Mouse (Mus musculus) monocyte, adult 2 months (primary cell): ENCODE results near the gene Rgs2.

Experiments used
- DNase-seq, 2 experiments: peaks; one replicate each; pipeline ENCODE4 v3.0.0; 2022; ENCODE audit warnings: low spot score in 2 of 2, low read depth in 1 of 2

Gene Rgs2

DNA sequence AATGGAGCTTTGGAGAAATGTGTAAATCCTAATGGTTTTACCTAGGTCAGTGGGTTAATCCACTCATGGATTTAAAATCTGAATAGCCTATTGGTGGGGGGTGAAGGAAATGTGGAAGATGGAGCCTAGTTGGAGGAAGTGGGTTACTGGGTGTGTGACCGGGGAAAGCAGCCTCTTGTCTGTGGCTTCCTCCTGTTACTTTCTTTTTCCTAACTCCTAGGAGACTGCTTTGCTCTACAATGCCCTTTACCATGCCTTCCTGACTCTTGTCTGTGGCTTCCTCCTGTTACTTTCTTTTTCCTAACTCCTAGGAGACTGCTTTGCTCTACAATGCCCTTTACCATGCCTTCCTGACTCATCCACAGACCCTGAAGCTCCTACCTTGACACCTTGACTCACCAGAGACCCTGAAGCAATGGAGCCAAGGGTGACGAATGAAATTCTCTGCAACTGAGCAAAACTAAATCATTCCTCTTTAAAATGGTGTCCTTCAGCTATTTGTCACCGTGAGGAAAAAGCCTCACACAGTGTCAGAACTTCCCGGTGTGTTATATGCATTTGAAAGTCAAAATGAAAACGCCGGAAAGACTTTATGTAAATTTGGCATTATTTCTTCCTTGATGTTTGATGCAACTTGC lies 18.9 kb downstream of the Rgs2 start:
- DNase-seq = no peak

DNA sequence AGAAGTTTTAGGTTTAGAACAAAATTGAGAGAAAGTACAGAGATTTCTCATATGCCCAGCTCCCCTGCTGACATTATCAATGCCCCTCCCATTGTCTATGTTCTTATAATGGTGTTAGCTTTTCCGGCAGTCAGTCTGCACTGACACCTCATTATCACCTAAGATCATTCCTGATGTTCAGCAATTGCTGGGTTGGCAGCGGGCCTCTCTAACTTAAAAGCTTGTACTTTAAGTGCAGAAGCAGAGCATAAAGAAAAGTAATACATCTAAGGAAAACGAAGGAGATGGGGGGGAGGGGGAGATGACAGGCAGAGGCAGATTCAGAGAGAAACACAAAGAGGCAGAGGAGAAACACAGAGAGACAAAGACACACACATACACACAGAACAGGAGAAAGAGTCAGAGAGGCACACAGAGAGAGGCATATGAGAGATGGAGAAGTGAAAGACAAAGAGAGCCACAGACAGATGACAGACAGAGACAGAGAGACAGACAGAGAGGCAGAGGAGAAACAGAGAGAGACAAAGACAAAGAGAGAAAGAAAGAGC lies 21.1 kb downstream of the Rgs2 start:
- no peak for DNase-seq

DNA sequence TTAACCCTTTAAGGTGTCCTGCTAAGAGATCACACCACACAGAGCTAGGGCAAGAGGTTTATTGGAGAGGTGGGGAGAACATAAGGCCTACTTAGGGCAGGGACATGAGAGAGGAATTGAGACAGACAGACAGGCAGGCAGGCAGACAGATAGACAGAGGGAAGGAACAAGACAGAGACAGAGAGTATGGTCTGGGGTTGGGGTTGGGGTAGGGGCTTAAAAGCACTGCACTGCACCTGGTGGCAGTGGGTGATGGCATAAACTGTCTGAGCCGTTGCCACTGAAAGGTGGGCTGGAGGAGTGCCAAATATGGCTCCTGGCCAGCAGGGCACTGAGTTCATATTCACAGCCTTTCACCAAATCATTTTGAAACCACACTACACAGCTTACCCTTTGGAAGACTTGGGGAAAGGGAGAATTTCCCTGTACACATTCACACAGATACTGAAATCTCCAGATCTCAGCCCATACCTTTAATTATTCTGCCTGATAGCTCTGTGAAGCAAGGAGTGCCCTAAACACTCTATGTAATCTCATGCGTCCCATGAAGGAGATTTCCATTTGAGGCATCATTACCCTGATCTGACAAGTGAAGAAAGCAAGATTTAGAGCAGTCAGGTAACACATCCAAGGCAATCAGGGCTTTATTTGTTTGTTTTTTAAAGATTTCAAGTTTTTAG lies 21.7 kb downstream of the Rgs2 start:
- no peak for DNase-seq

DNA sequence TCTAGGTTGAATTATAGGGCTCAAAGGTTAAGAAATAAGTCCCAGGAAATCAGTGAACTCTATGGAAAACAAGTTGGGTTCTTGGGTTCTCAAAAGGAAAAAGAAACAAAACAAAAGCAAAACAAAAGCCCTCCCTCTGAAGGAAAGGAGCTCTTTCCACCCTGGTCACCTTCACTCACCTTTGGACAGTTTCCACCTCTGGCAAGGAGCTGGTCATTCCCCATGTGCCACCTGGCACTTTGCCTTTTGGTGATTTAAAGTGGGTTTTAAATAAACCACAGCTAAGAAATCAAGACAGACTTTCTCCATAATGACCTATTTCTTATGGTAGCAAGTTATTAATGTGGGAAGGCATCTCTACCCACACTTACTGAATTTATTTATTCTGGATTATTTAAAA lies 23.1 kb downstream of the Rgs2 start:
- DNase-seq = no peak

DNA sequence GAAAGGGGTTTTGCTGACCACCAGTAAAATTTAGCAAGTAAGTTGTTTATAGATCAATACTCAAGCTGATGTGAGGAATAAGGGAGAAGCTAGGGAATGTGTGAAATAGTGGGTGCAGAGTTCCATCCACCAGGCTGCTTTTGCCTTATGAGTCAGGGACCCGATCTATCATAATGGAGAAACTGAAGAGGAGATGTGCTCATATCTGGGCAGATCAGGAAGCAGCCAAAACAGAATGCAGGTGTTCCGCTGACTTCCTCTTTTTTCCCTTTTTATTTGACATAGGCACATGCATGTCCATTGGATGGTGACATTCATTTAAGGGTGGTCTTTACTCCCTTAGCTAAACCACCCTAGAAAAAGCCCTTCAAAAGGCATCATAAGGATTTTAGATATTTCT lies 29.3 kb downstream of the Rgs2 start:
- no peak for DNase-seq

DNA sequence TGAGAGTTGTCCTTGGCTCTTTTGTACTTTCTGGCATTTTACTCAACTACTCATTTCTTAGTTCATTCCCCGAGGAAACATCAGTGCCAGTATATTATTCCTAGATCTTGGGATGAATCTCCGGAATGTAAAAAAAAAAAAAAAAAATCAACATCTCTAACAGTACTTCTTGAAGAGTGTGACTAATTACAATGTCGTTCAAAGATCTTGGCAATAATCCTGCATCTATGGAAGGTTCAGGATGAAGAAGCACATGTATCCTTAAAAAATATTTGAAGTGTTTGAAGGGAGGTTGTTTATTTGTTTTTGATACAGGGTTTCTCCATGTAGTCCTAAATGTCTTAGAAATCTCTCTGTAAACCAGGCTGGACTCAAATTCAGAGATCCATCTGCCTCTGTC lies 41.7 kb downstream of the Rgs2 start:
- DNase-seq = no peak

DNA sequence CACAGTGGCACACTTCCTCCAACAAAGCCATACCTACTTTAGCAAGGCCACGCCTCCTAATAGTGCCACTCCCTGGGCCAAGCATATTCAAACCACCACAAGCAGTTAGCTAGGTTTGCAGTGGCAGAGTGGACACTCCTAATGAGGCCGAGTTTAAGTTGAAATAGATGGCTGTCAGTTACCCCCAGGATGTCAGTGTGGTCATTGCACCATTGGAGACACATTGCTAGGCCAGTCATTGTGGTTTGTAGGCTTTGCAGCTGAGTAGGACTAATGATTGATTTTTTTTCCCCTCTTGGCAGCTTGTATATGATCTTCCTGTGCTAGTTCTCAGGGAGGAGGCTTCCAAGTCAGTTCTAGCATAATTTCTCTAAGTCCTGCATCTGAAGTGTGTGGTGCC lies 43.6 kb downstream of the Rgs2 start:
- no peak for DNase-seq

DNA sequence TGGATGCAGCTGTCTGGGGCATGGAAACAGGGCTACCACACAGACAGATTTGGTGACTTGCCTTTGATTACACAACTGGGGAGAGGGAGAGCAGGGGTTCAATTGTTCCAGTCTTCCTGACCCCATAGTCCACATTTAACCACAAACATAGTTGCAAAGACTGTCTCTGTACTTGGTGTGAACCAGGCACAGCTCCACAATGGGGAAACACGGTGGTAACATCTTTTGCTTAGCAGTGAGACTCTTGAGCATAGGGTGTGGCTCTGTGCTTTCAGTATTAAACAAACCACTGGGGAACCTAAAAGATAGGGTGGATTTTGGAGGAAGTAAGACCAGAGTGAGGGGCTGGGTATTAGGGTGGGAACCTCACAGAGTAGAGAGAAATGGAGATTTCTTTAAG lies 47.9 kb downstream of the Rgs2 start:
- no peak for DNase-seq

DNA sequence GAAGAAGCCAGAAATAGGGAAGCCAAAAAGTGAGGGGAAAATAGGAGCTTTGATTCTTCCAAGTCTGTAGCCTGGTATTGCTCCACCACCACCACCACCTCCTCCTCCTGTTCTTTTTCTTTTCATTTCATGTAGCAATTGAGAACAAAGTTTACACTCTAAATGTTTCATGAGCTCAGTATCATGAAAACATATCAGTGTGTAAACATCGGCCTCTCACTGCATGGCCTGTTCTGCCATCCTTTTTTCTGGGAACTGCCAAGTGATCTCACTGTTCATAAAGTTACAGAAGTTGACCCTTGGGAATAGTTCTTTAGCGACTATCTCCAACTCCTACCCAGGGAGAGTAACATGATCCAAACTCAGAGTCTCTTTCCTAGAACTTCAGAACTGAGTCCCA lies 51.1 kb downstream of the Rgs2 start:
- DNase-seq = no peak
